Mouse (Mus musculus): ENCODE measurements at regions not wholly inside any gene's neighbourhood (a gene's known extent, or its start where the extent isn't known, plus 50 kb on each side); places are given as distances from the start of the nearest gene placed in this dataset.

DNA sequence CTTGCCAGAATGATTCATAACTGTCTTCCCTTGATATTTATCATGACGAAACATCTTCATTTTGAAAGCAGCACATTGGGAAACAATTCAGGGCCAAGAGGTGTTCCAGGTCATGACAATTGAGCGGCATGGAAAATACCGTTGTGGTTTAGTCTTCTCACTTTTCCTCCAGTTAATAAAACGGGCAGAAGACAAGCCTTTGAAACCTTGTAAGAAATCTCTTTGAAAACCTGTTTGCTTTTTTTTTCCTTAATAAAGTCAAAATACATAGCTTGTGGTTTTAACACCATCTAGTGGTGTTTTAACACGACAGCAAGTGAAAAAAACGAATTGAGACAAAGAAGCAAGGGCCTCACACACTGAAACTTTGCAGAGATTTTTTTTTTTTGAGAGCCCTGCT, 1389.0 kb upstream of the Acvr2a start:
- no peak for DNase-seq (ENCODE audit: low spot score in 2 of 2)

DNA sequence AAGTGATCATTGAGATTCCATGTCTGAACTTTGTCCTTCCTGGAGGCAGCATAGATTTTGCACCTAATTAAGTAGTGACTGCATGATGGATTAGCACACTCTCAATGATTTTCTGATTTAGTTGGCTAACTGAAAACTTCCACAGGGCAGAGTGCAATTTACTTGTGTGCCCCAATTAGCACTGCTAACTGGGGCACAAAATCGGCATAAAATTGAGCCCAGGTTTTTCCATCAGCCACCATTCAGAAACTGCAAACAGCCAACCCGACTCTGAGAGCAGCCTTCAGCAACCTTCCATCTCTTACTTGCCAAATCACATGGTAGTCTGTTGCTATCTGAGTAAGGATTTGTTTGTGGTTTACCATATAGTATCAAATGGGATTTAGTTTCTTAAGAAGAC, 1384.1 kb upstream of the Acvr2a start:
- DNase-seq (ENCODE audit: low spot score in 2 of 2), result no peak

DNA sequence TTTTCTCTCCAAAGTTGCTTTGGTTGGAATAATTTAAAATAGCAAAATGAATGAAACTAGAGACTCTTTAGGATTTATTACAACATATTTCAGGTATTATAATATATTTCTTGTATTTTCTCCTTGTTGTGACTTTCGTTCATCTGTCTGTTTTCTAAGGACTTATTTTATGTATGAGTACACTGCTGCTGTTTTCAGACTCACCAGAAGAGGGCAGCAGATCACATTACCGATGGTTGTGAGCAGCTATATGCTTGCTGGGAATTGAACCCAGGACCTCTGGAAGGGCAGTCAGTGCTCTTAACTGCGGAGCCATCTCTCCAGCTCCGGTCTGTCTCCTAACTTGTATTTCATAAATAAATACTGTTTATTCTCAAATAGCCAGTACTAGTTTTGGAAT, 1347.9 kb upstream of the Acvr2a start:
- DNase-seq (ENCODE audit: low spot score in 2 of 2), result peak in 1 of 2 experiments; percentile 8

DNA sequence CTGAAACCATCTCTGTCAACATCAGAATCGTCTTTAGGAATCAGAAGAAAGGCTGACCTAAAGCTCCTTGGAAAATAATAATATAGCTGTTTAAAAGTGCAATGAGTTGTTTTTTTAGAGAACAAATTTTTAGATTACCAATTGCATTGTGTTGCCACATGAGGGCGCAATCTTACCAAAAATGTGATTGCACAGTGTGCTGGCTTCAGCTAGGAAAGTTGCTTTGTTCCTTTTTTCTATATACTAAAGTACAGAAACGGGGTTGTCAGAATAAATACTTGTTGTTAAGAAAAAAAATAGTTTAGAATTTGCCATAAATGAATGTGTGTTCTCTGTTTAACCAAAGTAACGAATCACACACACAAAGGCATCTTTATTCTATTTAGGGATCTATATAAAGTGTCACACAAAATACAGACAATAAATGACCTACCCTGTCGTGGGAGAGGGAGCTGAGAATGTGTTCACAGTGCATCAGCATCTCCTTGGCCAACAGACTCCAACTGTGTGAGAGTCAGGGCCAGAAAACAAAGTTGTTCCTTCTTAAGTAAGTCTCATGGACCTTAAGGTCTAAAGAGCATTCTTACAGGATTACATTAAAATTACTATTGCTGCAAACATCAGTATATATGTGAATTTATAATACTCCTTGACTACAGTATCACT, 1321.9 kb upstream of the Acvr2a start:
- DNase-seq (ENCODE audit: low spot score in 2 of 2), result peak in 1 of 2 experiments; percentile 4
